Mouse (Mus musculus) G1E (cell line): ENCODE results near the gene Arap1. TPM values are rescaled to one million over a fixed set of nuclear protein-coding genes. Genes with fewer than 3 reads are reported as not detected.

Experiments
- ATAC-seq: 2 replicates; pipeline ENCODE4 v1.8.0; 2016; ENCODE audit warnings: mild to moderate bottlenecking; ENCODE audit not compliant: insufficient number of reproducible peaks, poor library complexity, low FRiP score, severe bottlenecking; ENCODE audit errors: extremely low read depth
- DNase-seq: peaks from one replicate; pipeline ENCODE4 v3.0.0; 2012; ENCODE audit warnings: low spot score
- H3K27me3 ChIP-seq: 2 replicates; pipeline ENCODE4 v1.6.1; 2012; ENCODE audit warnings: mild to moderate bottlenecking, low read length, inconsistent platforms; ENCODE audit not compliant: insufficient read depth
- H3K36me3 ChIP-seq: replicated peaks from 2 replicates; pipeline ENCODE3; 2012; ENCODE audit warnings: mild to moderate bottlenecking, inconsistent platforms
- H3K4me1 ChIP-seq: 2 replicates; pipeline ENCODE4 v1.6.1; 2012; ENCODE audit warnings: low read depth, low read length, inconsistent platforms, mixed read lengths; ENCODE audit not compliant: insufficient read depth
- H3K4me3 ChIP-seq: 2 replicates; pipeline ENCODE4 v1.5.1; 2012; ENCODE audit warnings: low read depth, mild to moderate bottlenecking, inconsistent platforms, low read length, moderate library complexity, mixed read lengths
- H3K9me3 ChIP-seq: replicated peaks from 2 replicates; pipeline ENCODE4 v1.6.1; 2012; ENCODE audit warnings: inconsistent platforms
- CTCF ChIP-seq: IDR thresholded peaks from 2 replicates; pipeline ENCODE4 v1.5.1; 2012; ENCODE audit warnings: low read depth, low read length, inconsistent platforms, mixed read lengths
- GATA1 ChIP-seq: IDR thresholded peaks from 2 replicates; pipeline ENCODE4 v1.6.1; 2012; ENCODE audit warnings: borderline replicate concordance, low read length, inconsistent platforms, mixed read lengths
- GATA2 ChIP-seq: IDR thresholded peaks from 2 replicates; pipeline ENCODE4 v1.6.1; 2012; ENCODE audit warnings: low read depth, low read length, inconsistent platforms, borderline replicate concordance
- POLR2AphosphoS5 ChIP-seq: IDR thresholded peaks from 2 replicates; pipeline ENCODE4 v1.6.1; 2012; ENCODE audit warnings: low read depth, low read length, inconsistent platforms; ENCODE audit not compliant: insufficient replicate concordance
- TAL1 ChIP-seq: conservative IDR thresholded peaks from 2 replicates; pipeline ENCODE4 v1.6.1; 2012; ENCODE audit warnings: low read depth, low read length, inconsistent platforms, mixed read lengths
- polyA plus RNA-seq: library from polyadenylated mRNA; stranded (reverse); fragments of >175 nt; gene quantifications from 2 replicates; pipeline ENCODE4 v1.2.3, GENCODE M21; 2012
- total RNA-seq, 2 experiments: library from RNA; stranded (forward) in 1 of 2; stranded (reverse) in 1 of 2; fragments of 200-1000 nt in 1 of 2; fragments of >200 nt in 1 of 2; fragmentation: Nextera tagmentation in 1 of 2; gene quantifications; 2 replicates each; pipeline ENCODE4 v1.2.3; 2014 to 2017

The Arap1 gene
- total and polyA plus RNA-seq, 3 experiments = 62.0 to 115 (median 67.6) TPM

DNA sequence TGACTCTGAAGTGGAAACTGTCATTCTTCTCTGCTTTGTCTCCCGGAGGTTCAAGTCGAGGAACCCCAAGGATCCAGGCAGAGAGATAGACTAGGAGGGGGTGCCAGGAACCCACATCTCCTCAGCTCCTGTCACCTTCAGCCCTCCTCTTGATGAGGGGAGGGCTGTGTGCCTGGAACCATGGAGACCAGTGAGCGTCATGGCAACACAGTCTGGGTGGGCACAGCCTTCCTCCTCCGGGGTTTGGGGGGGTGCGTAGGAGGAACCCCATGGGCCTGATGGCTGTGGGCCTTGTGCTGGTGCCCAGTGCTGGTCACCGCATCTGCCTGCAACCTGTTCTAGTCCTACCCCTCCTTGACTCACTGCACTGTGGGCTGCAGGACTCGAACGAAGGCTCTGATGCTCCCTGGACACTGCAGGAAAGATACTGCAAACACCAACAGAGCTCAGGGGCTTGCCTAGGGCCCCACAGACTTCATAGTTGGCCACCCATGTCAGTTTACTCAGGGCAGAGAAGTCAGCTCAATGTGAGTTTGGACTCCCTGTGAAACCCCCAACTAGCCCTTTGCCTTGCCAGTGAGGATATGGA, 67.7 kb downstream of the Arap1 start:
- peaks cover 41% of the 10 kb centered on the region for H3K4me1 ChIP-seq
- no peak for DNase-seq
- H3K9me3 ChIP-seq = no peaks in the 10 kb centered on the region
- TF ChIP-seq CTCF = no peak
- peak overlapping the region; percentile 33; the same call in 1 of the 2 replicates for H3K4me3 ChIP-seq
- no peak for ATAC-seq
- peaks cover 23% of the 10 kb centered on the region for H3K27me3 ChIP-seq
- H3K36me3 ChIP-seq = peaks cover 32% of the 10 kb centered on the region

- Histone ChIP-seq H3K4me3 (no peak overlapping the region), H3K4me1 (peaks cover 47% of the 10 kb centered on the region), H3K9me3 (no peaks in the 10 kb centered on the region), H3K36me3 (peaks cover 24% of the 10 kb centered on the region), H3K27me3 (peaks cover 23% of the 10 kb centered on the region)
- no peak for DNase-seq
- ATAC-seq = no peak
- TF ChIP-seq GATA2 (no peak), CTCF (no peak), GATA1 (no peak), TAL1 (no peak), POLR2AphosphoS5 (no peak)
Measured at GRCm38 (mm10) chr7:101416391-101416790, 68.5 kb downstream of the Arap1 start.

GRCm38 (mm10) chr7:101419013-101419770, 71.3 kb downstream of the Arap1 start:
- DNase-seq (no peak), ATAC-seq (no peak)
- H3K4me1 ChIP-seq = peaks cover 33% of the 10 kb centered on the region
- peaks cover 29% of the 10 kb centered on the region for H3K27me3 ChIP-seq
- no peaks in the 10 kb centered on the region for H3K9me3 ChIP-seq
- TF ChIP-seq CTCF = no peak
- no peak overlapping the region for H3K4me3 ChIP-seq
- H3K36me3 ChIP-seq = peaks cover 5% of the 10 kb centered on the region

DNA sequence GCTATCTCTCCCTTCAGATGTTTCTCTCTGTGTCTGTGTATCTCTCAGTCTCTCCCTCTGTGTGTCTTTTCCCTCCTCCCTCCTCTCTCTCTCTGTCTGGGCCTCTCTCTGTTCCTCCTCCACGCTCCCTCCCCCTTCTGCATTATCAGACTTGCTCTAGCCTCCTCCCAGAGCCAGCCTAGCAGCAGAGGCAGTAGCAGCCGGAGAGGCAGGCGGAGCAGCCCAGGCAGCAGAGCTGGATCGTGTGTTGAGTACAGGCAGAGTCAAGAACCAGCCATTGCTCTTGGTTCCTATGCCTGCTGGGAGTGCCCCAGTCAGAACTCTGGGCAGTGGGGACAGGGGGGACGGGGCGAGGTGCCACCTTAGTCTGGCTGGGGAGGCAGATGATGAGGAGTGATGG, 73.7 kb downstream of the Arap1 start, which contains the start of gene Pde2a:
Gene Pde2a, plus strand, starts transcription at position 163 of the 400 bp plus-strand sequence.
- no peak within 1 kb of the TSS for H3K4me3 ChIP-seq
- peaks cover 36% of the 10 kb centered on the region for H3K27me3 ChIP-seq
- ATAC-seq (peak; percentile 22), DNase-seq (no peak)
- TF ChIP-seq CTCF = no peak
- no peak for TF ChIP-seq TAL1
- TF ChIP-seq GATA1 = no peak
- TF ChIP-seq GATA2 = no peak
- no peak for TF ChIP-seq POLR2AphosphoS5
- no peaks in the 10 kb centered on the region for H3K9me3 ChIP-seq
- H3K36me3 ChIP-seq = no peaks in the 10 kb centered on the region
- peaks cover 11% of the 10 kb centered on the region; the same call in 1 of the 2 replicates for H3K4me1 ChIP-seq

- H3K4me1 ChIP-seq = peaks cover 10% of the 10 kb centered on the region; the same call in 1 of the 2 replicates
- H3K27me3 ChIP-seq = peaks cover 34% of the 10 kb centered on the region
- no peaks in the 10 kb centered on the region for H3K36me3 ChIP-seq
- DNase-seq (peak; percentile 34), ATAC-seq (no peak)
- H3K4me3 ChIP-seq = no peak overlapping the region
- H3K9me3 ChIP-seq = no peaks in the 10 kb centered on the region
- TF ChIP-seq GATA2 (no peak), CTCF (no peak), TAL1 (no peak), GATA1 (no peak), POLR2AphosphoS5 (no peak)
Measured at GRCm38 (mm10) chr7:101422069-101422468, 74.2 kb downstream of the Arap1 start.

DNA sequence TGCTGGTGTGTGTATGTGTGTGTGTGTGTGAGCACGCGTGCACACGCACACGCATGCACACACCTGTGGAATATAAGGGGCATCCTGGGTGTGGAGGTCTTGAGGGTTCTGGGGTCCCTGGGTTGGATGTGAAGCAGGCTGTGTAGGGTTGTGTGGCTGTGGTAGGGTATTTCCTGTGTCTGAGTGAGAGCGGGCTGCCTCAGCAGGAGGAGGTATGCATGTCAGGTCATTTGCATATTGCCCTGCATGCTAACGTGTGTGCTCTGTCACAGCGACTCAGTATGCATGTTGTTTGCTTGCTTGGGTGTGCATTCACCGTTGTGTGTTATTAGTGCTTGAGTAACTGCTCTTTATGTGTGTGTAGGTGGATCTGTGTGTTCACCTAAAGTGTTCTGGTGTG, 74.8 kb downstream of the Arap1 start:
- peaks cover 29% of the 10 kb centered on the region for H3K27me3 ChIP-seq
- no peak for ATAC-seq
- DNase-seq = no peak
- 0 out of 2 replicates have a peak, but pooled peaks cover 6% of the 10 kb centered on the region for H3K4me1 ChIP-seq
- H3K36me3 ChIP-seq = no peaks in the 10 kb centered on the region
- H3K4me3 ChIP-seq = no peak overlapping the region
- no peaks in the 10 kb centered on the region for H3K9me3 ChIP-seq
- TF ChIP-seq TAL1 = no peak
- no peak for TF ChIP-seq POLR2AphosphoS5
- TF ChIP-seq GATA1 = no peak
- no peak for TF ChIP-seq GATA2
- TF ChIP-seq CTCF = no peak

DNA sequence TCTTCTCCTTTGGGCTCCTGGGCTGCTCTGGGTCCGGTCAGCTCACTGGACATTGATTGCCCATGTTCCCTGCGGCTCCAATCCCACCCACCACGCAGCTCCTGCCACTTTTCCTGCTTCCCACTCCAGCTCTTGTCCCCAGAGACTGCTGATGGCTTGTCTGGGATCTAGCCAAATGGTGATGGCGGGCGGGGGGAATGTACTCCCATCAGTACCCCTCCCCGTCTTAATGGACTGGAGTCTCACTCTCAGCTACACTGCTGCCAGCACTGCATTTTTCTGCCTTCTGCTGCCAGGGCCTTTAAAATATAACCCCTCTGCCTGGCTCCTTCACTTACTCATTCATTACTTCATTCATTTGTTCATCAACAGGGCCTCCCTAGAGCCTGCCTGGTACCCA, 76.1 kb downstream of the Arap1 start:
- peaks cover 23% of the 10 kb centered on the region for H3K27me3 ChIP-seq

More for the DNA sequence above, 76.1 kb downstream of the Arap1 start:
- no peak overlapping the region for H3K4me3 ChIP-seq
- ATAC-seq (no peak), DNase-seq (no peak)
- H3K4me1 ChIP-seq = 0 out of 2 replicates have a peak, but pooled peaks cover 6% of the 10 kb centered on the region
- TF ChIP-seq TAL1 (no peak), GATA2 (no peak), CTCF (no peak), POLR2AphosphoS5 (no peak)
- H3K36me3 ChIP-seq = no peaks in the 10 kb centered on the region
- no peaks in the 10 kb centered on the region for H3K9me3 ChIP-seq
